Mouse (Mus musculus): ENCODE measurements around the gene Cd93. TPM values are rescaled to one million over a fixed set of nuclear protein-coding genes. Genes with fewer than 3 reads are reported as not detected.

The Cd93 gene
- total and polyA plus RNA-seq, 3 experiments, result not detected

GRCm38 (mm10) chr2:148393846-148394245 lies 49.5 kb downstream of the Cd93 start:
- H3K4me1 ChIP-seq (ENCODE audit: control insufficient read depth in 1 of 2, insufficient read depth in 2 of 2, low read length in 2 of 2), result no peaks in the 10 kb centered on the region
- TF ChIP-seq MAZ (IDR thresholded peaks at IDR 0.05; ENCODE audit: low read depth, low read length) (no peak), MAFK (IDR thresholded peaks at IDR 0.05; ENCODE audit: borderline replicate concordance, low read depth, low read length) (no peak), CTCF (IDR thresholded peaks at IDR 0.05 in 2 of 3, conservative IDR thresholded peaks at IDR 0.05 in 1 of 3; ENCODE audit: control insufficient read depth in 1 of 3, insufficient read depth in 1 of 3, low read depth in 2 of 3, low read length in 3 of 3, poor library complexity in 1 of 3, severe bottlenecking in 1 of 3) (no peak), ETS1 (IDR thresholded peaks at IDR 0.05; ENCODE audit: low read depth, low read length) (no peak), TCF12 (IDR thresholded peaks at IDR 0.05; ENCODE audit: low read depth, low read length) (no peak), EP300 (IDR thresholded peaks at IDR 0.05; ENCODE audit: low read depth in 1 of 2, low read length in 2 of 2) (no peak), POLR2A (IDR thresholded peaks at IDR 0.05; ENCODE audit: control insufficient read depth in 1 of 2, insufficient read depth in 1 of 2, low read depth in 1 of 2, low read length in 2 of 2, poor library complexity in 1 of 2) (no peak), GABPA (IDR thresholded peaks at IDR 0.05; ENCODE audit: low read depth, low read length) (no peak), MYB (IDR thresholded peaks at IDR 0.05; ENCODE audit: low read depth, low read length) (no peak), USF2 (IDR thresholded peaks at IDR 0.05; ENCODE audit: borderline replicate concordance in 1 of 2, insufficient read depth in 1 of 2, low read depth in 1 of 2, low read length in 2 of 2) (no peak), MEF2A (IDR thresholded peaks at IDR 0.05; ENCODE audit: extremely low read depth, insufficient replicate concordance, low read depth, low read length, poor library complexity, severe bottlenecking) (no peak), UBTF (IDR thresholded peaks at IDR 0.05; ENCODE audit: borderline replicate concordance, insufficient read depth, low read depth, low read length) (no peak), GATA1 (IDR thresholded peaks at IDR 0.05; ENCODE audit: low read depth, low read length) (no peak), ZC3H11A (IDR thresholded peaks at IDR 0.05; ENCODE audit: low read depth, low read length) (no peak), ELF1 (IDR thresholded peaks at IDR 0.05; ENCODE audit: low read depth, low read length) (no peak)
- H3K4me3 ChIP-seq (ENCODE audit: control insufficient read depth in 1 of 2, insufficient read depth in 1 of 2, low read depth in 2 of 2, low read length in 2 of 2), result no peak overlapping the region
- no peaks in the 10 kb centered on the region for H3K79me2 ChIP-seq (ENCODE audit: control insufficient read depth, insufficient read depth, low read length, poor library complexity)
- no peaks in the 10 kb centered on the region for H3K36me3 ChIP-seq (ENCODE audit: control insufficient read depth in 1 of 2, insufficient read depth in 2 of 2, low read length in 2 of 2)
- no peak overlapping the region for H3K9ac ChIP-seq (ENCODE audit: control insufficient read depth, low read depth, low read length, poor library complexity, severe bottlenecking)
- no peaks in the 10 kb centered on the region for H3K27me3 ChIP-seq (ENCODE audit: control insufficient read depth in 1 of 2, insufficient read depth in 2 of 2, low read length in 2 of 2)
- no peak overlapping the region for H3K27ac ChIP-seq (ENCODE audit: control insufficient read depth, low read depth, low read length)
- no peaks in the 10 kb centered on the region for H3K9me3 ChIP-seq (replicated peaks; ENCODE audit: insufficient read depth, low read length)
- no peak for DNase-seq (ENCODE audit: low read depth, low spot score)

GRCm38 (mm10) chr2:148393149-148393548 lies 50.2 kb downstream of the Cd93 start:
- Histone ChIP-seq H3K4me1 (ENCODE audit: control insufficient read depth in 1 of 2, insufficient read depth in 2 of 2, low read length in 2 of 2) (no peaks in the 10 kb centered on the region), H3K9me3 (replicated peaks; ENCODE audit: insufficient read depth, low read length) (no peaks in the 10 kb centered on the region), H3K4me3 (ENCODE audit: control insufficient read depth in 1 of 2, insufficient read depth in 1 of 2, low read depth in 2 of 2, low read length in 2 of 2) (no peak overlapping the region), H3K27me3 (ENCODE audit: control insufficient read depth in 1 of 2, insufficient read depth in 2 of 2, low read length in 2 of 2) (no peaks in the 10 kb centered on the region), H3K27ac (ENCODE audit: control insufficient read depth, low read depth, low read length) (no peak overlapping the region), H3K9ac (ENCODE audit: control insufficient read depth, low read depth, low read length, poor library complexity, severe bottlenecking) (no peak overlapping the region), H3K36me3 (ENCODE audit: control insufficient read depth in 1 of 2, insufficient read depth in 2 of 2, low read length in 2 of 2) (no peaks in the 10 kb centered on the region), H3K79me2 (ENCODE audit: control insufficient read depth, insufficient read depth, low read length, poor library complexity) (no peaks in the 10 kb centered on the region)
- TF ChIP-seq MYB (IDR thresholded peaks at IDR 0.05; ENCODE audit: low read depth, low read length) (no peak), RAD21 (IDR thresholded peaks at IDR 0.05; ENCODE audit: low read depth, low read length) (no peak), JUND (IDR thresholded peaks at IDR 0.05; ENCODE audit: low read depth, low read length) (no peak), TCF12 (IDR thresholded peaks at IDR 0.05; ENCODE audit: low read depth, low read length) (no peak), TBP (IDR thresholded peaks at IDR 0.05; ENCODE audit: low read depth, low read length) (no peak), CHD2 (IDR thresholded peaks at IDR 0.05; ENCODE audit: low read length) (no peak), MXI1 (IDR thresholded peaks at IDR 0.05; ENCODE audit: low read depth, low read length) (no peak), BHLHE40 (IDR thresholded peaks at IDR 0.05; ENCODE audit: borderline replicate concordance, low read depth, low read length) (no peak), ZC3H11A (IDR thresholded peaks at IDR 0.05; ENCODE audit: low read depth, low read length) (no peak), MYC (IDR thresholded peaks at IDR 0.05; ENCODE audit: low read depth, low read length) (no peak), MAZ (IDR thresholded peaks at IDR 0.05; ENCODE audit: low read depth, low read length) (no peak), CHD1 (IDR thresholded peaks at IDR 0.05; ENCODE audit: low read depth, low read length) (no peak)
- no peak for DNase-seq (ENCODE audit: low read depth, low spot score)
